Mouse (Mus musculus): ENCODE measurements at regions not wholly inside any gene's neighbourhood (a gene's known extent, or its start where the extent isn't known, plus 50 kb on each side); places are given as distances from the start of the nearest gene placed in this dataset.
A peak's percentile ranks its signal among the peaks of the same experiment; 100 is the strongest.

- no peaks in the 10 kb centered on the region for H3K36me3 ChIP-seq (ENCODE audit: control insufficient read depth, insufficient read depth, low read length)
- H3K27ac ChIP-seq (ENCODE audit: low read depth, low read length), result no peak overlapping the region
- H3K4me3 ChIP-seq (ENCODE audit: low read depth, low read length), result no peak overlapping the region
- no peaks in the 10 kb centered on the region for H3K4me1 ChIP-seq (ENCODE audit: control insufficient read depth, insufficient read depth, low read length)
- WGBS, result 32% methylated on average over 1 of the region's 1 CpGs
- no peaks in the 10 kb centered on the region for H3K9me3 ChIP-seq (replicated peaks; ENCODE audit: control insufficient read depth, low read length)
- no peak overlapping the region for H3K9ac ChIP-seq (ENCODE audit: low read length)
- no peak overlapping the region for H3K4me2 ChIP-seq (ENCODE audit: low read length)
- no peaks in the 10 kb centered on the region for H3K27me3 ChIP-seq (replicated peaks; ENCODE audit: control insufficient read depth, insufficient read depth, low read length)
- peak; percentile 66 for DNase-seq (ENCODE audit: low spot score)
- no peak for ATAC-seq
Measured at GRCm38 (mm10) chr12:93981307-93981706, 1710.7 kb upstream of the Flrt2 start.

- no peak for ATAC-seq
- H3K9me3 ChIP-seq (replicated peaks; ENCODE audit: control insufficient read depth, low read length), result no peaks in the 10 kb centered on the region
- no peaks in the 10 kb centered on the region for H3K36me3 ChIP-seq (ENCODE audit: control insufficient read depth, insufficient read depth, low read length)
- no peaks in the 10 kb centered on the region for H3K4me1 ChIP-seq (ENCODE audit: control insufficient read depth, insufficient read depth, low read length)
- WGBS, result 92% methylated on average over 1 of the region's 1 CpGs
- H3K27me3 ChIP-seq (replicated peaks; ENCODE audit: control insufficient read depth, insufficient read depth, low read length), result no peaks in the 10 kb centered on the region
- no peak overlapping the region for H3K4me3 ChIP-seq (ENCODE audit: low read depth, low read length)
- no peak overlapping the region for H3K9ac ChIP-seq (ENCODE audit: low read length)
- H3K4me2 ChIP-seq (ENCODE audit: low read length), result no peak overlapping the region
- H3K27ac ChIP-seq (ENCODE audit: low read depth, low read length), result no peak overlapping the region
- DNase-seq (ENCODE audit: low spot score), result peak; percentile 53
Measured at GRCm38 (mm10) chr12:93991531-93991930, 1700.5 kb upstream of the Flrt2 start.

GRCm38 (mm10) chr12:93993875-93994274 is 1698.2 kb upstream of the Flrt2 start:
- H3K4me2 ChIP-seq (ENCODE audit: low read length), result no peak overlapping the region
- DNase-seq (ENCODE audit: low spot score) (peak; percentile 77), ATAC-seq (0 out of 2 replicates have a peak, but pooled peaks have one; percentile 50)
- H3K9ac ChIP-seq (ENCODE audit: low read length), result no peak overlapping the region
- no peak overlapping the region for H3K4me3 ChIP-seq (ENCODE audit: low read depth, low read length)
- WGBS, result 77% methylated on average over 6 of the region's 6 CpGs
- H3K36me3 ChIP-seq (ENCODE audit: control insufficient read depth, insufficient read depth, low read length), result no peaks in the 10 kb centered on the region
- H3K27me3 ChIP-seq (replicated peaks; ENCODE audit: control insufficient read depth, insufficient read depth, low read length), result no peaks in the 10 kb centered on the region
- no peak overlapping the region for H3K27ac ChIP-seq (ENCODE audit: low read depth, low read length)
- H3K9me3 ChIP-seq (replicated peaks; ENCODE audit: control insufficient read depth, low read length), result no peaks in the 10 kb centered on the region
- no peaks in the 10 kb centered on the region for H3K4me1 ChIP-seq (ENCODE audit: control insufficient read depth, insufficient read depth, low read length)

GRCm38 (mm10) chr12:94015946-94016345 is 1676.1 kb upstream of the Flrt2 start:
- Histone ChIP-seq H3K27me3 (replicated peaks; ENCODE audit: control insufficient read depth, insufficient read depth, low read length) (no peaks in the 10 kb centered on the region), H3K27ac (ENCODE audit: low read depth, low read length) (no peak overlapping the region), H3K36me3 (ENCODE audit: control insufficient read depth, insufficient read depth, low read length) (no peaks in the 10 kb centered on the region), H3K4me1 (ENCODE audit: control insufficient read depth, insufficient read depth, low read length) (no peaks in the 10 kb centered on the region), H3K4me3 (ENCODE audit: low read depth, low read length) (no peak overlapping the region), H3K4me2 (ENCODE audit: low read length) (no peak overlapping the region), H3K9ac (ENCODE audit: low read length) (no peak overlapping the region), H3K9me3 (replicated peaks; ENCODE audit: control insufficient read depth, low read length) (no peaks in the 10 kb centered on the region)
- ATAC-seq (no peak), DNase-seq (ENCODE audit: low spot score) (peak; percentile 70)

GRCm38 (mm10) chr12:94031364-94031763 is 1660.7 kb upstream of the Flrt2 start:
- no peaks in the 10 kb centered on the region for H3K36me3 ChIP-seq (ENCODE audit: control insufficient read depth, insufficient read depth, low read length)
- no peaks in the 10 kb centered on the region for H3K4me1 ChIP-seq (ENCODE audit: control insufficient read depth, insufficient read depth, low read length)
- H3K9me3 ChIP-seq (replicated peaks; ENCODE audit: control insufficient read depth, low read length), result no peaks in the 10 kb centered on the region
- ATAC-seq (peak; percentile 81), DNase-seq (ENCODE audit: low spot score) (peak; percentile 60)
- H3K27me3 ChIP-seq (replicated peaks; ENCODE audit: control insufficient read depth, insufficient read depth, low read length), result no peaks in the 10 kb centered on the region
- H3K4me2 ChIP-seq (ENCODE audit: low read length), result no peak overlapping the region
- 51% methylated on average over 4 of the region's 4 CpGs for WGBS
- H3K27ac ChIP-seq (ENCODE audit: low read depth, low read length), result no peak overlapping the region
- H3K4me3 ChIP-seq (ENCODE audit: low read depth, low read length), result no peak overlapping the region
- no peak overlapping the region for H3K9ac ChIP-seq (ENCODE audit: low read length)

GRCm38 (mm10) chr12:94047972-94048371 is 1644.1 kb upstream of the Flrt2 start:
- Histone ChIP-seq H3K9me3 (replicated peaks; ENCODE audit: control insufficient read depth, low read length) (no peaks in the 10 kb centered on the region), H3K27ac (ENCODE audit: low read depth, low read length) (no peak overlapping the region), H3K4me2 (ENCODE audit: low read length) (no peak overlapping the region), H3K27me3 (replicated peaks; ENCODE audit: control insufficient read depth, insufficient read depth, low read length) (no peaks in the 10 kb centered on the region), H3K4me1 (ENCODE audit: control insufficient read depth, insufficient read depth, low read length) (no peaks in the 10 kb centered on the region), H3K36me3 (ENCODE audit: control insufficient read depth, insufficient read depth, low read length) (no peaks in the 10 kb centered on the region), H3K9ac (ENCODE audit: low read length) (no peak overlapping the region), H3K4me3 (ENCODE audit: low read depth, low read length) (no peak overlapping the region)
- ATAC-seq (peak; percentile 92), DNase-seq (ENCODE audit: low spot score) (peak; percentile 83)
- 24% methylated on average over 2 of the region's 2 CpGs for WGBS

- Histone ChIP-seq H3K4me1 (ENCODE audit: control insufficient read depth, insufficient read depth, low read length) (no peaks in the 10 kb centered on the region), H3K4me2 (ENCODE audit: low read length) (no peak overlapping the region), H3K36me3 (ENCODE audit: control insufficient read depth, insufficient read depth, low read length) (no peaks in the 10 kb centered on the region), H3K27ac (ENCODE audit: low read depth, low read length) (no peak overlapping the region), H3K27me3 (replicated peaks; ENCODE audit: control insufficient read depth, insufficient read depth, low read length) (no peaks in the 10 kb centered on the region), H3K4me3 (ENCODE audit: low read depth, low read length) (no peak overlapping the region), H3K9ac (ENCODE audit: low read length) (no peak overlapping the region), H3K9me3 (replicated peaks; ENCODE audit: control insufficient read depth, low read length) (no peaks in the 10 kb centered on the region)
- DNase-seq (ENCODE audit: low spot score) (no peak), ATAC-seq (no peak)
- 95% methylated on average over 2 of the region's 2 CpGs for WGBS
Measured at GRCm38 (mm10) chr12:94057767-94058166, 1634.3 kb upstream of the Flrt2 start.

- Histone ChIP-seq H3K36me3 (ENCODE audit: control insufficient read depth, insufficient read depth, low read length) (no peaks in the 10 kb centered on the region), H3K4me2 (ENCODE audit: low read length) (no peak overlapping the region), H3K9me3 (replicated peaks; ENCODE audit: control insufficient read depth, low read length) (no peaks in the 10 kb centered on the region), H3K4me3 (ENCODE audit: low read depth, low read length) (no peak overlapping the region), H3K9ac (ENCODE audit: low read length) (no peak overlapping the region), H3K27me3 (replicated peaks; ENCODE audit: control insufficient read depth, insufficient read depth, low read length) (no peaks in the 10 kb centered on the region), H3K27ac (ENCODE audit: low read depth, low read length) (no peak overlapping the region), H3K4me1 (ENCODE audit: control insufficient read depth, insufficient read depth, low read length) (no peaks in the 10 kb centered on the region)
- DNase-seq (ENCODE audit: low spot score) (no peak), ATAC-seq (no peak)
- 83% methylated on average over 6 of the region's 6 CpGs for WGBS
Measured at GRCm38 (mm10) chr12:94059641-94060040, 1632.4 kb upstream of the Flrt2 start.

- Histone ChIP-seq H3K4me1 (ENCODE audit: control insufficient read depth, insufficient read depth, low read length) (no peaks in the 10 kb centered on the region), H3K9me3 (replicated peaks; ENCODE audit: control insufficient read depth, low read length) (no peaks in the 10 kb centered on the region), H3K4me3 (ENCODE audit: low read depth, low read length) (no peak overlapping the region), H3K27ac (ENCODE audit: low read depth, low read length) (no peak overlapping the region), H3K36me3 (ENCODE audit: control insufficient read depth, insufficient read depth, low read length) (no peaks in the 10 kb centered on the region), H3K4me2 (ENCODE audit: low read length) (no peak overlapping the region), H3K9ac (ENCODE audit: low read length) (no peak overlapping the region), H3K27me3 (replicated peaks; ENCODE audit: control insufficient read depth, insufficient read depth, low read length) (no peaks in the 10 kb centered on the region)
- ATAC-seq (no peak), DNase-seq (ENCODE audit: low spot score) (peak; percentile 61)
- 85% methylated on average over 2 of the region's 2 CpGs for WGBS
Measured at GRCm38 (mm10) chr12:94060336-94060735, 1631.7 kb upstream of the Flrt2 start.

Data from forebrain, embryonic 14.5 days (tissue).